Mouse (Mus musculus): Measurements from ENCODE around the gene Kif26b. TPM values are rescaled to one million over a fixed set of nuclear protein-coding genes. Genes with fewer than 3 reads are reported as not detected.

Gene Kif26b
- polyA plus RNA-seq, 1 experiment from 2014 or later = 11.1 TPM

DNA sequence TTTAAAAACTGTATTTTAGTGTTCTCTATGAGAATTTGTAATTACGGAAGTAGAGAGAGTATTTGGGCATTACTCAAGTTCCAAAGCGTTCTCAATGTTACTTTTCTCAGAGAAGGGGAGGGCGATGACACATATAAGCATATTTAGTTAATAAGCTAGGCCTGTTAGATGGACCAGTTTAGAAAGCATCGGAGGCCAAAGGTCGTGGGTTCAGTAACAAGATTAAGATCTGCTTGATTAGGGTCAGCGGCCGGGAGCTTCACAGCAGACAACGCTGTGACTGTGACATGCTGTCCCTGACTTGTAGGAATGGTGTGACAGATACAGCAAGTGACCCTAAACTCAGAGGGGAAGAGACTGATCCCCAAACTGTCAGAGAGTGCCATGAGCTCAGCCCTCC is 174.6 kb downstream of the Kif26b start:
- Histone ChIP-seq H3K36me3 (no peaks in the 10 kb centered on the region), H3K27me3 (replicated peaks) (no peaks in the 10 kb centered on the region), H3K9ac (replicated peaks) (no peak overlapping the region), H3K4me3 (replicated peaks) (no peak overlapping the region), H3K4me2 (no peak overlapping the region), H3K9me3 (replicated peaks) (no peaks in the 10 kb centered on the region), H3K27ac (replicated peaks) (no peak overlapping the region), H3K4me1 (peaks cover 27% of the 10 kb centered on the region)
- ATAC-seq (ENCODE audit: low FRiP score) = no peak
- 87% methylated on average over 8 of the region's 8 CpGs for WGBS

- Histone ChIP-seq H3K36me3 (no peaks in the 10 kb centered on the region), H3K9ac (replicated peaks) (no peak overlapping the region), H3K27me3 (replicated peaks) (no peaks in the 10 kb centered on the region), H3K27ac (replicated peaks) (no peak overlapping the region), H3K4me3 (replicated peaks) (no peak overlapping the region), H3K9me3 (replicated peaks) (no peaks in the 10 kb centered on the region), H3K4me2 (no peak overlapping the region), H3K4me1 (peaks cover 6% of the 10 kb centered on the region; the same call in 1 of the 2 replicates)
- 15% methylated on average over 7 of the region's 7 CpGs for WGBS
- 0 out of 2 replicates have a peak, but pooled peaks have one; percentile 35 for ATAC-seq (ENCODE audit: low FRiP score)
These were observed 179.0 kb downstream of the Kif26b start for GRCm38 (mm10) chr1:178707925-178708351.

- H3K4me3 ChIP-seq (replicated peaks) = no peak overlapping the region
- no peak overlapping the region for H3K27ac ChIP-seq (replicated peaks)
- no peak overlapping the region for H3K4me2 ChIP-seq
- no peak for ATAC-seq (ENCODE audit: low FRiP score)
- no peaks in the 10 kb centered on the region for H3K9me3 ChIP-seq (replicated peaks)
- no peaks in the 10 kb centered on the region for H3K36me3 ChIP-seq
- WGBS = 66% methylated on average over 1 of the region's 1 CpGs
- peaks cover 6% of the 10 kb centered on the region; the same call in 1 of the 2 replicates for H3K4me1 ChIP-seq
- H3K9ac ChIP-seq (replicated peaks) = no peak overlapping the region
- H3K27me3 ChIP-seq (replicated peaks) = no peaks in the 10 kb centered on the region
These were observed 179.4 kb downstream of the Kif26b start for GRCm38 (mm10) chr1:178708356-178708755.

GRCm38 (mm10) chr1:178712189-178712873 is 183.4 kb downstream of the Kif26b start:
- Histone ChIP-seq H3K9me3 (replicated peaks) (no peaks in the 10 kb centered on the region), H3K27me3 (replicated peaks) (no peaks in the 10 kb centered on the region), H3K36me3 (no peaks in the 10 kb centered on the region), H3K4me2 (no peak overlapping the region), H3K9ac (replicated peaks) (no peak overlapping the region), H3K27ac (replicated peaks) (no peak overlapping the region), H3K4me3 (replicated peaks) (no peak overlapping the region), H3K4me1 (peaks cover 3% of the 10 kb centered on the region; the same call in 1 of the 2 replicates)
- 84% methylated on average over 9 of the region's 9 CpGs for WGBS
- no peak for ATAC-seq (ENCODE audit: low FRiP score)

- H3K36me3 ChIP-seq = no peaks in the 10 kb centered on the region; the same call in 1 of the 2 replicates
- no peaks in the 10 kb centered on the region for H3K27me3 ChIP-seq (replicated peaks)
- H3K9ac ChIP-seq (replicated peaks) = no peak overlapping the region
- H3K4me2 ChIP-seq = no peak overlapping the region
- no peak for ATAC-seq (ENCODE audit: low FRiP score)
- no peaks in the 10 kb centered on the region for H3K4me1 ChIP-seq
- no peak overlapping the region for H3K4me3 ChIP-seq (replicated peaks)
- 97% methylated on average over 5 of the region's 5 CpGs for WGBS
- no peak overlapping the region for H3K27ac ChIP-seq (replicated peaks)
- no peaks in the 10 kb centered on the region for H3K9me3 ChIP-seq (replicated peaks)
These were observed 185.3 kb downstream of the Kif26b start for GRCm38 (mm10) chr1:178714209-178714608.

- Histone ChIP-seq H3K4me2 (no peak overlapping the region), H3K27ac (replicated peaks) (no peak overlapping the region), H3K9me3 (replicated peaks) (no peaks in the 10 kb centered on the region), H3K4me3 (replicated peaks) (no peak overlapping the region), H3K36me3 (no peaks in the 10 kb centered on the region; the same call in 1 of the 2 replicates), H3K27me3 (replicated peaks) (no peaks in the 10 kb centered on the region), H3K9ac (replicated peaks) (no peak overlapping the region), H3K4me1 (no peaks in the 10 kb centered on the region)
- ATAC-seq (ENCODE audit: low FRiP score) = no peak
- WGBS = 82% methylated on average over 2 of the region's 2 CpGs
These were observed 187.5 kb downstream of the Kif26b start for GRCm38 (mm10) chr1:178716411-178716810.

DNA sequence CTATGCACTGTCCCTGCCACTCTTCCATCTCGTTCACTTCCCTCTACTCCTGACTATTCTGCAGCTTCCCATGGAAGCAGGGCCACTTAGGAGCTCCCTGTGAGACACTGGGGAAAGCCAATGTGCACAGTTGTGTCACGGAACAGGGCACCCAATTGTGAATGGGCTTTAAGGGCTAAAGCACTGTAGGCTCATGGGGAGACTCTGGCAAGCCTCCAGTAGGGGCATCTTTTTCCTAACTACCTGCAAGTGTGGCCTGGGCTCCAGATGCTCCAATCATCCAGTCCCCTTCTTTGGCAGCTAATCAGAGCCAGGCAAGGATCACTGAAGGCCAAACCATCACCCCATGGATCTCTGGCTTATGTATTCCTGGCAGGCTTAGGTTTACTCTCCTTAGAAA is 191.9 kb downstream of the Kif26b start:
- 0 out of 2 replicates have a peak, but pooled peaks cover 5% of the 10 kb centered on the region for H3K4me1 ChIP-seq
- H3K9me3 ChIP-seq (replicated peaks) = no peaks in the 10 kb centered on the region
- H3K9ac ChIP-seq (replicated peaks) = no peak overlapping the region
- H3K4me3 ChIP-seq (replicated peaks) = no peak overlapping the region
- no peaks in the 10 kb centered on the region for H3K27me3 ChIP-seq (replicated peaks)
- 68% methylated on average over 2 of the region's 2 CpGs for WGBS
- H3K36me3 ChIP-seq = no peaks in the 10 kb centered on the region; the same call in 1 of the 2 replicates
- H3K27ac ChIP-seq (replicated peaks) = no peak overlapping the region
- H3K4me2 ChIP-seq = no peak overlapping the region
- ATAC-seq (ENCODE audit: low FRiP score) = no peak

GRCm38 (mm10) chr1:178722793-178723192 is 193.9 kb downstream of the Kif26b start:
- H3K4me3 ChIP-seq (replicated peaks) = no peak overlapping the region
- no peak for ATAC-seq (ENCODE audit: low FRiP score)
- no peaks in the 10 kb centered on the region for H3K9me3 ChIP-seq (replicated peaks)
- H3K9ac ChIP-seq (replicated peaks) = no peak overlapping the region
- no peak overlapping the region for H3K27ac ChIP-seq (replicated peaks)
- H3K4me1 ChIP-seq = 0 out of 2 replicates have a peak, but pooled peaks cover 5% of the 10 kb centered on the region
- no peaks in the 10 kb centered on the region; the same call in 1 of the 2 replicates for H3K36me3 ChIP-seq
- H3K27me3 ChIP-seq (replicated peaks) = no peaks in the 10 kb centered on the region
- 87% methylated on average over 4 of the region's 4 CpGs for WGBS
- no peak overlapping the region for H3K4me2 ChIP-seq

DNA sequence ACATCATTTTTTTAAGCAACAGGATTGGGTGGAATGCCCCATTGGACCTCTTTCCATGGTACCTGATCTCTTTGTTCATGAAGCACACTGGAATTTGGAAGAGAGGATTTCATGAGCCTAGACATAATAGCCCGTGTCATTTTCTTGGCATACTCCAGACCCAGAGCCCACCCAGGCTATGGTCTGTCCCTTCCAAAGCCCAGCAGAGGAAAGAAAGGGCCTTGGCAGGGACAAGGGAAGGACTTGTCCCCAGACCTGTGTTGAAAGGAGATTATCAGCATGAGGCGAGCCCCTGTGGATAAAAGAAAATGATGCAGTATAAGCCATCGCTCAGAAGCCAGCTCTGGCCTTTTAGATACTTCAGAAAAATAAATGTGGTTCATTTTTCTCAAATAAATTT is 196.6 kb downstream of the Kif26b start:
- Histone ChIP-seq H3K27ac (replicated peaks) (no peak overlapping the region), H3K27me3 (replicated peaks) (no peaks in the 10 kb centered on the region), H3K9ac (replicated peaks) (no peak overlapping the region), H3K4me3 (replicated peaks) (no peak overlapping the region), H3K36me3 (no peaks in the 10 kb centered on the region), H3K4me1 (peaks cover 10% of the 10 kb centered on the region; the same call in 1 of the 2 replicates), H3K4me2 (no peak overlapping the region), H3K9me3 (replicated peaks) (no peaks in the 10 kb centered on the region)
- no peak for ATAC-seq (ENCODE audit: low FRiP score)
- 74% methylated on average over 3 of the region's 3 CpGs for WGBS

DNA sequence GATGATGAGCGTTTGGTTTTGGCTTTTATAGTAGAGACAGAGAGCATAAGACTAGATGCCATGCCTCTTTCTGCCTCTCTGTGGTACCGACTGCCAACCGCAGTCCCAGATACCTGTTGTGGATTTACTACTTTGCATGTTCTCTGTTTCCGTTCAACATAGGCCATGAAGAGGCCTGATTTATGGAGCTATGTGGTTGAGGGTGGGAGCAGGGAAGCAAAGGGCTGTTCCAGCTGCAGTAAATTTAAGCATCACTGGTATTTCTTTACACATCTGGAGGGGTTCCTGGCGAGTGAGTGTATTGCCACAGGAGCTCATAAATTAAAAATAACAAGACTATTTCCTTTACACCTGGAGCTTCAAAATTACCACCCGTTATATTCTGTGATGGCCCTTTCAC is 199.3 kb downstream of the Kif26b start:
- peaks cover 27% of the 10 kb centered on the region for H3K4me1 ChIP-seq
- peak; percentile 21; the same call in 1 of the 2 replicates for ATAC-seq (ENCODE audit: low FRiP score)
- no peak overlapping the region for H3K4me3 ChIP-seq (replicated peaks)
- no peaks in the 10 kb centered on the region for H3K27me3 ChIP-seq (replicated peaks)
- no peak overlapping the region for H3K27ac ChIP-seq (replicated peaks)
- H3K4me2 ChIP-seq = no peak overlapping the region
- WGBS = 56% methylated on average over 6 of the region's 6 CpGs
- H3K36me3 ChIP-seq = no peaks in the 10 kb centered on the region
- H3K9ac ChIP-seq (replicated peaks) = no peak overlapping the region
- H3K9me3 ChIP-seq (replicated peaks) = no peaks in the 10 kb centered on the region

DNA sequence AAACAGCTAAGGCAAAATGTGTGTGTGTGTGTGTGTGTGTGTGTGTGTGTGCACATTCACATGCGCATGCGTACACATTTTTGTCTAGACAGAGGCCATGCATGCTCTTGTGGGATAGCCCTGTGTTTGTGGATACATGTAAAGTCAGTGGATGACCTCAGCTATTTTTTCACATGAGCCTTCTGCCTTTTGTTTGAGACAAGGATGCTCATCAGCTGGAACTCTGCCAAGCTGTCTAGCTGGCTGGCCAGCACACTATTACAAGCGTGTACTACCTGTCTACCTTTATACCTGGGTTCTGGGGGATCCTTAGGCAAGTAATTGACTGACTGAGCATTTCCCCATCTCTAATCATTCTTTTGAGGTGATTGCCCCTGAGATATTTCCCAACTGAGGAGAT is 201.3 kb downstream of the Kif26b start:
- ATAC-seq (ENCODE audit: low FRiP score) = no peak
- 94% methylated on average over 3 of the region's 3 CpGs for WGBS
- H3K27ac ChIP-seq (replicated peaks) = no peak overlapping the region
- H3K27me3 ChIP-seq (replicated peaks) = no peaks in the 10 kb centered on the region
- no peak overlapping the region for H3K9ac ChIP-seq (replicated peaks)
- no peak overlapping the region for H3K4me3 ChIP-seq (replicated peaks)
- peaks cover 37% of the 10 kb centered on the region for H3K4me1 ChIP-seq
- H3K36me3 ChIP-seq = no peaks in the 10 kb centered on the region
- no peaks in the 10 kb centered on the region for H3K9me3 ChIP-seq (replicated peaks)
- H3K4me2 ChIP-seq = no peak overlapping the region

DNA sequence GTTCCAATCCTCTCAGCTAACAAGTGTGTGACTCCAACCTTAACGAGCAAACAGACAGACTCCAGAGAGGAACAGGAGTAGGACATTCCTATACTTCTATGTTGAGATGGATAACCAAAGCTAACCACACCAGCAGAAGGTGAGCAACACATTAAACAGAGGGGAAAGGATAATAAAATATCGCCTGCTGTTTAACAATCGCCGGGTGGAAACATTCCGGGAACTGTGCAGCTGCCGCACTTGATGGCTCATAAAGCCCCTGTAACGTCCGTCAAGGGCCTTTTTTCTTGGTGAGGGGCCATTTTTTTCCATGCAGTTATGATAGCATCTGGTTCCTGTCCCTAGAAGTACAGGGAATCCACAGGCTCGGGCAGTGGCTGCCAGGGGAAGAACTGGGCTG is 204.1 kb downstream of the Kif26b start:
- H3K36me3 ChIP-seq = no peaks in the 10 kb centered on the region
- 15% methylated on average over 9 of the region's 9 CpGs for WGBS
- H3K9me3 ChIP-seq (replicated peaks) = no peaks in the 10 kb centered on the region
- no peak overlapping the region for H3K4me3 ChIP-seq (replicated peaks)
- H3K4me2 ChIP-seq = 0 out of 2 replicates have a peak overlapping the region, but pooled peaks have one; percentile 2
- H3K27ac ChIP-seq (replicated peaks) = 0 out of 2 replicates have a peak overlapping the region, but pooled peaks have one; percentile 23
- H3K9ac ChIP-seq (replicated peaks) = no peak overlapping the region
- peaks cover 36% of the 10 kb centered on the region for H3K4me1 ChIP-seq
- H3K27me3 ChIP-seq (replicated peaks) = no peaks in the 10 kb centered on the region
- ATAC-seq (ENCODE audit: low FRiP score) = peak; percentile 39; the same call in 1 of the 2 replicates

All from neural tube, embryonic 15.5 days (tissue).